Mouse (Mus musculus) cortical plate, adult 2 months (tissue): Measurements from ENCODE around the gene Tmprss15.

Source experiments
- CTCF ChIP-seq: fragments of 200-500 bp; IDR thresholded peaks from 2 replicates; pipeline ENCODE4 v1.5.1; 2011; ENCODE audit warnings: mild to moderate bottlenecking, control low read depth, low read length; ENCODE audit not compliant: insufficient read depth; ENCODE audit errors: extremely low read depth
- POLR2A ChIP-seq: fragments of 200-500 bp; IDR thresholded peaks from 2 replicates; pipeline ENCODE4 v1.6.1; 2011; ENCODE audit warnings: mild to moderate bottlenecking, low read length, control low read depth; ENCODE audit not compliant: insufficient read depth; ENCODE audit errors: extremely low read depth

- TF ChIP-seq CTCF (no peak), POLR2A (no peak)
Observed at GRCm38 (mm10) chr16:78957434-78957833, 133.5 kb downstream of the Tmprss15 start.
